Mouse (Mus musculus) forebrain, embryonic 12.5 days (tissue): ENCODE results near the gene Diras2. TPM values are rescaled to one million over a fixed set of nuclear protein-coding genes. Genes with fewer than 3 reads are reported as not detected.

Source experiments
- ATAC-seq: fragments of 200-750 bp; cut with Nextera tagmentation; 2 replicates; pipeline ENCODE4 v1.8.0; 2017; ENCODE audit warnings: moderate TSS enrichment; ENCODE audit not compliant: low FRiP score
- H3K27ac ChIP-seq: fragments of 300-500 bp; sonication (generic); 2 replicates; pipeline ENCODE4 v1.5.1; 2016; ENCODE audit warnings: mild to moderate bottlenecking
- H3K27me3 ChIP-seq: fragments of 300-500 bp; sonication (generic); 2 replicates; pipeline ENCODE4 v1.6.1; 2016; ENCODE audit warnings: mild to moderate bottlenecking
- H3K36me3 ChIP-seq: fragments of 300-500 bp; sonication (generic); replicated peaks from 2 replicates; pipeline ENCODE4 v1.6.1; 2016; ENCODE audit warnings: mild to moderate bottlenecking
- H3K4me1 ChIP-seq: fragments of 300-500 bp; sonication (generic); 2 replicates; pipeline ENCODE4 v1.6.1; 2016
- H3K4me2 ChIP-seq: fragments of 300-500 bp; sonication (generic); 2 replicates; pipeline ENCODE4 v1.6.1; 2016; ENCODE audit warnings: mild to moderate bottlenecking, moderate library complexity
- H3K4me3 ChIP-seq: fragments of 300-500 bp; sonication (generic); replicated peaks from 2 replicates; pipeline ENCODE4 v1.5.1; 2016; ENCODE audit warnings: mild to moderate bottlenecking
- H3K9ac ChIP-seq: fragments of 300-500 bp; sonication (generic); 2 replicates; pipeline ENCODE4 v1.6.1; 2016; ENCODE audit warnings: mild to moderate bottlenecking
- H3K9me3 ChIP-seq: fragments of 300-500 bp; sonication (generic); 2 replicates; pipeline ENCODE4 v1.6.1; 2016
- WGBS: fragments of 180-500 bp; shearing (Covaris S2); methylation state at CpG from one replicate; pipeline ENCODE4 v1.1.7; 2016; 5-methylcytosine and 5-hydroxymethylcytosine counted together
- polyA plus RNA-seq: library from polyadenylated mRNA; unstranded; fragments of >200 nt; fragmentation: Nextera tagmentation; extraction: Ambion mirVana; gene quantifications from 2 replicates; pipeline ENCODE4 v1.2.1, GENCODE M21; 2016

Gene Diras2
- polyA plus RNA-seq = 0.47 and 0.65 TPM in 2 replicates

DNA sequence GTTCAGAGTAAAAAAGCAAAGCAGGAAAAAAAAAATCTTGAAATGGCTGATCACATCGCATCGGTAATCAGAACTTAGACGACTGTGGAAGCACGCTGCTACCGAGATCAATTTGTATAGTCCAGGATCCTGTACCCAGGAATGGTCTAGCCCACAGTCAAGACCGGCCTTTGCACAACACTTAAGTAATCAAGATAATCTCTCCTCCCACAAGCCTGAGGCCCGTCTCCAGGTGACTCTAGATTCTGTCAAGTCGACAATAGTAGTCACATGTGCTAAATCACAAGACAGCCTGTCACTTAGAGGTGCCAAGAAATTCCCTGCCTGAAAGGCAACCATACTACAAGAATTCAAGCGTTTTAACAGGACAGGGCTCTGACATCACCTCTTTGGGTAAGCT is at the start of gene Diras2:
Gene Diras2, minus strand, starts transcription at position 159 of the 400 bp plus-strand sequence.
- peaks cover 11% of the 10 kb centered on the region for H3K4me1 ChIP-seq
- H3K9me3 ChIP-seq = no peaks in the 10 kb centered on the region
- no peaks in the 10 kb centered on the region for H3K36me3 ChIP-seq
- no peak within 1 kb of the TSS for H3K27ac ChIP-seq
- H3K9ac ChIP-seq = peak within 1 kb of the TSS; percentile 50
- H3K4me2 ChIP-seq = peak within 1 kb of the TSS; percentile 93
- WGBS = 59% methylated on average over 9 of the region's 9 CpGs
- peak within 1 kb of the TSS; percentile 52 for H3K4me3 ChIP-seq
- ATAC-seq = no peak
- peaks cover 46% of the 10 kb centered on the region for H3K27me3 ChIP-seq

DNA sequence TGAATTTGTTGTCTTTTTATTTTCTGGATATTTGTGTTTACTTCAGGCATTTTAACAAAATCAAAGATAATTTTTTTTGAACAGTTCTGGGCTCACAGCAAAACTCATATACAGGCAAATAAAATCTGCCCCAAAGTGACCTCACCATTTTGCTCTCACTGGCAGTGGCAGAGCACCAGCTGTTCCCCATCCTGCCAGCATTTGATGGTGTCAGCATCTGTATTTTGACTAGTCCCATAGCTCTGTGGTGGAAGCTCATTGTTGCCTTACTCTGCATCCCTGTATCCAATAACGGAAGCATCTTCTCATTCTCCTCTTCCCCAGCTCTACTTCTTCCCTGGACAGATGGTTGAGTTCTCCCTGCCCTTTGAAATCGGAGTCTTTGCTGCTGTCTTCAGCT is 47.7 kb upstream of the Diras2 start:
- ATAC-seq = no peak
- peaks cover 27% of the 10 kb centered on the region for H3K27me3 ChIP-seq
- H3K4me3 ChIP-seq = no peak overlapping the region
- H3K27ac ChIP-seq = no peak overlapping the region
- WGBS = 91% methylated on average over 2 of the region's 2 CpGs
- no peak overlapping the region for H3K9ac ChIP-seq
- H3K4me1 ChIP-seq = peaks cover 20% of the 10 kb centered on the region
- no peaks in the 10 kb centered on the region for H3K36me3 ChIP-seq
- no peaks in the 10 kb centered on the region for H3K9me3 ChIP-seq
- no peak overlapping the region for H3K4me2 ChIP-seq

DNA sequence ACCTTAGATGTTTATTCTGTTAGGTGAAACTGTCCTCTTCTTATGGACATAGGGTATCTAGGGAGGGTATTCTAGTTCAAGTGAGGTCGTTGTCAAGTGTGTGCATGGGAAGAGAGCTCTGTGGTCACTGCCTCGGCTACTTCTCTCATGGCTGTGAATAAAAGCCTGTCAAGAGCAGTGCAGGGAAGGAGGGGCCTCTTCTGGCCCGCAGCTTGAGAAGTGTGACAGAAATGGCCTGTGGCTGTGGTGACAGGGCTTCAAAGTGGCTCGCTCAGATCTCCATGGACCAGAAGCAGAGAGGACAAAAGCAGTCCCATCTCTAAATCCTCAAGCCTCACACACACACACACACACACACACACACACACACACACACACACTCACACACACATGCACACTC is 46.9 kb upstream of the Diras2 start:
- Histone ChIP-seq H3K4me2 (no peak overlapping the region), H3K27me3 (peaks cover 20% of the 10 kb centered on the region), H3K36me3 (no peaks in the 10 kb centered on the region), H3K27ac (no peak overlapping the region), H3K4me3 (no peak overlapping the region), H3K9ac (no peak overlapping the region), H3K9me3 (no peaks in the 10 kb centered on the region), H3K4me1 (peaks cover 16% of the 10 kb centered on the region)
- 47% methylated on average over 4 of the region's 4 CpGs for WGBS
- no peak for ATAC-seq

DNA sequence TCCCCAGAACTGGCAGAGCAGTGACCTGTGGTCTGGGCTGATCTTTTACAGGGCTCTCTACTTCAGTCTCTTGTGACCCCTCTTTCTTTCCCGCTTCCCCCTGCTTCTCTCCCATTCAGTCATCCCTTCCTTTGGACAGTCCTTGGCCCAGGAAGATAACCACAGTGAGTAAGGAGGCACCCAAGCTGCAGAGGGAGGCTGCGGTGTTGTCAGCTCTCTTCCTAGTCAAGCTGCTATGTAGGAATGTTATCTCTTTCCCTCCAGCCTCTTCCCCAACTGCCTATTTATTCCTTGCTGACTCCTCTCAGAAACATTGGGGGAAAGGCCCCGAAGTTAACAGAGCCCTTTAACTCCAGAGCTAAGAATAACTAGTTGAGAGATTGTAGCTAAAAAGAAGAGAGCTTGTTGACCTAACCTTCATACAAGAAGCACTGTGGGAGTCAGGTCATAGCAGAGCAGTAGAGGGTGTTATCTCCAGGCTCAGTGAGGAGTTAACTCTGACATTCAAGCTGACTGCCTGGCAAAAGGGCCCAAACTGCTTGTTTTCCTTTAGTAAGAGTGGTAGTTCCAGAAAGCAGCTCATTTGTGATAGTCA is 46.3 kb upstream of the Diras2 start:
- ATAC-seq = no peak
- H3K36me3 ChIP-seq = no peaks in the 10 kb centered on the region
- H3K9ac ChIP-seq = no peak overlapping the region
- no peaks in the 10 kb centered on the region for H3K9me3 ChIP-seq
- no peak overlapping the region for H3K27ac ChIP-seq
- peaks cover 15% of the 10 kb centered on the region for H3K27me3 ChIP-seq
- no peak overlapping the region for H3K4me2 ChIP-seq
- no peak overlapping the region for H3K4me3 ChIP-seq
- WGBS = 84% methylated on average over 3 of the region's 3 CpGs
- peaks cover 11% of the 10 kb centered on the region for H3K4me1 ChIP-seq

DNA sequence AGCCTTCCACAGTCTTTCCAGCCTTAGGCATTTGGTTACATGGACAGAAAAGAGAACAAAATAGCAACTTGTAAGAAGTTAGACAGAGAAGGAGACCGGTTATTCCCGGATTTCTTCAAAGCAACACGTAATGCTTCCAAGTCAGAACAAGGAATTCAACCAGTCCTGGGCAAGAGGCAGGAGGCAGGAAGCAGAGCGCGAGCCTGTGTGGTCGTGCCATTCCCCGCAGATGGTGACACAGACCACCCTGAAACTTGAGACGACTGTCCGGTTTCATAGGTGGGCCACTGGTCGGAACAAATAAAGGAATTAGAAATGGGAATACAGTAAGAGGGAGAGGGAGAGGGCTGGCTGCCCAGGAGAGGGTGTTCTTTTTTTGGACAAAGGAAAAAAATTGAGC is 45.8 kb upstream of the Diras2 start:
- Histone ChIP-seq H3K27ac (no peak overlapping the region), H3K4me1 (peaks cover 11% of the 10 kb centered on the region), H3K9me3 (no peaks in the 10 kb centered on the region), H3K9ac (no peak overlapping the region), H3K4me3 (no peak overlapping the region), H3K4me2 (no peak overlapping the region), H3K36me3 (no peaks in the 10 kb centered on the region), H3K27me3 (peaks cover 13% of the 10 kb centered on the region)
- 61% methylated on average over 10 of the region's 10 CpGs for WGBS
- ATAC-seq = no peak

DNA sequence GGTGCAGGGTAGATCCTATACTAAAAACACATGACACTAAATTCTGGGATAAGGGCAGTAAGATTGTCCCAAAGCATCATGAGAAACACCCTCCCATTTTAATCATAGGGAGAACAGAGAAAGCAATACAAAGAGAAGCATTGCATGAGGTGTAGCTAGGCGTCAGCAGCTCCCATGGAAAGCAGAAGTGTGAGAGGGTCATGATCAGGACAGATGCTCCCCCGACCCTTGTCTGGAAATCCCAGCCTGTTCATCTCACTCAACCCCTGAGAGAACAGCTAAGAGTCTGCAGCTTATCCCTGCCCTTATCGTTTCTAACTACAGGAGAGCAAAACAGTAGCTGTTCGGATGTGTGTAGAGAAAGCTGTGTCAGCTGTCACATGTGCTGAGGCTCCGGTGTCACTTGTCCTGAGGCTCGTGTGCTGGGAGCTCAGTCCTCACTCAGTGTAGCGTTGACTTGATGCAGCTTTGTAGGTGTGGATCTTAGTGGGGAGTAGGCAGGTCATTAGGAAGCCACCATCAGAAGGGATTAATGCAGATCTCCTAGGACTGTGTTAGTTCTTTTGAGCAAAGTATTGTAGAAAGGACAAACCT is 45.0 kb upstream of the Diras2 start:
- Histone ChIP-seq H3K4me3 (no peak overlapping the region), H3K27me3 (peaks cover 9% of the 10 kb centered on the region), H3K4me1 (peaks cover 11% of the 10 kb centered on the region), H3K9me3 (no peaks in the 10 kb centered on the region), H3K4me2 (no peak overlapping the region), H3K27ac (no peak overlapping the region), H3K36me3 (no peaks in the 10 kb centered on the region), H3K9ac (no peak overlapping the region)
- ATAC-seq = no peak
- 73% methylated on average over 7 of the region's 7 CpGs for WGBS

DNA sequence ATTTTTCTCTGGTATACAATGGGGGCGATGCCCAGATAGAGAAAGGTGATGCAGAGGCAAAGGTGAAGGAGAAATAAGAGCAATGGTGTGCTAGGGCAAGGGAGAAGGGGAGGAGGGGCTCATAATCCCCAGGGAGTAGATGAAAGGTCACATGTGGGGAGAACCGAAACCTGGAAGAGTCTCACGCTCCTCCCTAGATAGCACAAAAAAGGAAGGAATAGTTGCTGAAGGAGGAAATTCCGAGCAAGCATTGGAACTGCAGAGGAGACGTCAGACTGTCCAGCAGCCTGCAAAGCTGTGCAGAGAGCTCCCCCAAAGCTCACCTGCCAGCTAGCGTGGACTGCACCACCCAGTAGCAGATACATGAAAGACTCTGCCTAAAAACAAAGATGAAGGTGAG is 44.4 kb upstream of the Diras2 start:
- H3K9ac ChIP-seq = no peak overlapping the region
- H3K4me1 ChIP-seq = peaks cover 11% of the 10 kb centered on the region
- H3K4me2 ChIP-seq = no peak overlapping the region
- WGBS = 72% methylated on average over 6 of the region's 6 CpGs
- H3K27ac ChIP-seq = no peak overlapping the region
- no peak for ATAC-seq
- no peaks in the 10 kb centered on the region for H3K36me3 ChIP-seq
- H3K4me3 ChIP-seq = no peak overlapping the region
- H3K27me3 ChIP-seq = peaks cover 8% of the 10 kb centered on the region; the same call in 1 of the 2 replicates
- no peaks in the 10 kb centered on the region for H3K9me3 ChIP-seq

DNA sequence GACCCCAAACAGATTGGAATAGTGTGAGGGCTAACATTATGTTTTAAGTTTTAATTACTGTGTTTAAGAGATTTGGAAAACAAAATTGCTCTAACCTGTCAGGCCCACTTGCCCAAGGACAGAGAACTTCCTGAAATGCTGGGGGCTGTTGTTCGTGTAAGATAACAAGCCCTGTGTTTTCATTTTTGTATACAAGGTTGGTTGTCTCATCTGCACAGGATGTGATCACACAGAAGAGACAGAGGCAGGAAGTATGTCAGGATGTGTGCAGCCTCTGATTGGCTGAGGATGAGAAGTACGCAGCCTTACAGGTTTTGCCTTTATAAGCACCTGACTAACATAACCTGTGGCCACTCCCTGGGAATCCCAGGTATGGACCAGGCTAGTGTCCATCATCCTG is 43.2 kb upstream of the Diras2 start:
- peaks cover 11% of the 10 kb centered on the region for H3K4me1 ChIP-seq
- no peaks in the 10 kb centered on the region for H3K36me3 ChIP-seq
- ATAC-seq = no peak
- no peaks in the 10 kb centered on the region for H3K9me3 ChIP-seq
- H3K27me3 ChIP-seq = peaks cover 9% of the 10 kb centered on the region; the same call in 1 of the 2 replicates
- H3K9ac ChIP-seq = no peak overlapping the region
- no peak overlapping the region for H3K4me3 ChIP-seq
- WGBS = 92% methylated on average over 2 of the region's 2 CpGs
- H3K4me2 ChIP-seq = no peak overlapping the region
- no peak overlapping the region for H3K27ac ChIP-seq

DNA sequence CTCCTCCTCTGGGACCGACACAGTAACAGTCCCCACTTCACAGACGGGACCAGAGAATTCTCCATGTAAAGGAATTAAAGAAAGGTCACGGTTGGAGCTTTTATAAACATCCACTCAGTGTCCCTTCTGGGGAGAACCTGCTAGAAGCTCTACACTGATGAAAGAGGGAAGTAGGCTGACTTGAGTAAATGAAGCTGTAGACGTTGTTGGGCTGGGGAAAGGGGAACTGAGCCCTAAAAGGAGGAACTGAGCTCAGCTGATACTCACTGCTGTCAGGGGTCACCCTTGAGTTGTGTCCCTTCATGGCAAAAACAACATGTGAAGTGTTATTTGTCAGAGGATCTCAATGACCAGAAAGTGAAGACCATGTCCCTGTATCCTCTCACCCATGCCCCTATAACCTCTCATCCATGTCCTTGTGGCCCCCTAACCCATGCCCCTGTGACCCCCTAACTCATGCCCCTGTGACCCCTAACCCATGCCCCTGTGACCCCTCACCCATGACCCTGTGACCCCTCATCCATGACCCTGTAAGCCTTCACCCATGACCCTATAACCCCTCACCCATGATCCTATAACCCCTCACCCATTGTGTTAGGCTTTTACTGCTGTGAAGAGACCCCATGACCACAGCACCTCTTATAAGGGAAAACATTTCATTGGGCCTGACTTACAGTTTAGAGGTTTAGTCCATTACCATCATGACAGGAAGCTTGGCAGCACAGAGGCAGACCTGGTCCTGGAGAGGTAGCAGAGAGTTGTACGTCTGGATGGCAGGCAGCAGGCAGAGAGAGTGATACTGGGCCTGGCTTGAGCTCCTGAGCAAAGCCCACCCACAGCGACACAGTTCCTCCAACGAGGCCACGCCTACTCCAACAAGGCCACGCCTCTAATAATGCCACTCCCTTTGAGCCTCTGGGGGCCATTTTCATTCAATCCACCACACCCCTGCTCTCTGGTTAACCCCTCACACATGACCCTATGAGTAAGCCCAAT is 41.7 kb upstream of the Diras2 start:
- no peak overlapping the region for H3K4me3 ChIP-seq
- 80% methylated on average over 9 of the region's 9 CpGs for WGBS
- no peak for ATAC-seq

DNA sequence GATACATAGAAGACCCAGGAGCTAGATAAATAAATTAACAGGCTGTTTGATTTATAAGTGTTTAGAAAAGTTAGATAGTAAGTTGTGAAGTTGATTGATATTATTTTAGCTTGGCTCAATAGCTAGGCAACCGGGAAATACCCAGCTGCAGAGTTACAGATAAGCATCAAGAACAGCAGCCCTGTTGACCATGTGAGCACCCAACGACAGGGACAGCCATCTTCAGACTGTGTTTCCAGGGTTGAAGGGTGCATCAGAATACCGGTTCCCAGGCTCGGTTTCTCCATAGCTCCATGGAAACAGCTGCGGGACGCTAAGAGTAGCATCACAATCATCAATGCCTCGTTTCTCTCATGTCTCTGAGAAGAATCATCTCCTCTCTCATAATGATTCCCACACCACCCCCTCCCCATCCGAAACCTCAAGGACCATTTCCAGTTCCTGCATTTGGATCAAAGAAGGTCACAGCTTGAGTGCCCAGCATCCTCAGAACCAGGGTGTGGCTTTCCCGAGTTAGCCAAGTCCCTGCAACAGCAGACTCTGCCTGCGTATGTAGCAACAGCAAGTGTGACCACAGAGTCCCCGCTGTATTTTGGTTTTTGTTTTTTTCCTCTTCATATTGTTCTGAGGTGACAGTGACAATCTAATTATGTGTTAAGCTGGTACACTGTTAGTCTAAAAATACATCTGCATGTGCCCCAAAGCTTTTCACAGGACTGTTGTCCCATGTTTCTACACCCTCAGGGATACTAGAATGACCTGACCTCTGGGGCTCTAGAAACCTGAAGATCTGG is 40.7 kb upstream of the Diras2 start:
- ATAC-seq = no peak
- H3K9ac ChIP-seq = no peak overlapping the region
- H3K4me1 ChIP-seq = peaks cover 7% of the 10 kb centered on the region
- peaks cover 7% of the 10 kb centered on the region; the same call in 1 of the 2 replicates for H3K27me3 ChIP-seq
- H3K4me3 ChIP-seq = no peak overlapping the region
- no peaks in the 10 kb centered on the region for H3K9me3 ChIP-seq
- H3K27ac ChIP-seq = no peak overlapping the region
- no peak overlapping the region for H3K4me2 ChIP-seq
- WGBS = 87% methylated on average over 11 of the region's 11 CpGs
- H3K36me3 ChIP-seq = no peaks in the 10 kb centered on the region

More for the DNA sequence above, 41.7 kb upstream of the Diras2 start:
- Histone ChIP-seq H3K9ac (no peak overlapping the region), H3K4me1 (peaks cover 9% of the 10 kb centered on the region), H3K27ac (no peak overlapping the region), H3K27me3 (peaks cover 5% of the 10 kb centered on the region; the same call in 1 of the 2 replicates), H3K9me3 (no peaks in the 10 kb centered on the region), H3K36me3 (no peaks in the 10 kb centered on the region), H3K4me2 (no peak overlapping the region)

DNA sequence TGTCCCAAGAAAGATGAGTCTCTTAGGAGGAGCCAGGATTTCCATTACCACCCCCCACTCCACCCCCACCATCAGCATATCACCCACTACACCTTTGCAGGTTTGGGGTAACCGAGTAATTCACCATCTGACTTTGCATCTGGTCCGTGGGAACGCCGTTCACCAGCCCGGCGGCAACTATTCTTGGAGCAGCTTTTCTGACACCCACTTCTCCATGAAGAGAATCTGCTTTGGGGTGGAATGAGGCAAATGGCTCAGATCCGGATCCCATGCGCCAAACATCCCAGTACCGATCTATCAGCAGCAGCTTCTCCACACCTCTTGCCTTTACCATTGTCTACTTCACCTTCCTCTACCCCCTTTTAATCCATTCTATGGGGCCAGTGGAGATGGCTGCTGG is 39.2 kb upstream of the Diras2 start:
- no peak for ATAC-seq
- H3K36me3 ChIP-seq = no peaks in the 10 kb centered on the region
- peaks cover 9% of the 10 kb centered on the region; the same call in 1 of the 2 replicates for H3K27me3 ChIP-seq
- H3K4me3 ChIP-seq = no peak overlapping the region
- H3K27ac ChIP-seq = no peak overlapping the region
- H3K9ac ChIP-seq = no peak overlapping the region
- 94% methylated on average over 9 of the region's 9 CpGs for WGBS
- H3K9me3 ChIP-seq = no peaks in the 10 kb centered on the region
- H3K4me1 ChIP-seq = peaks cover 6% of the 10 kb centered on the region; the same call in 1 of the 2 replicates
- H3K4me2 ChIP-seq = no peak overlapping the region
